Mouse (Mus musculus): ENCODE measurements at regions not wholly inside any gene's neighbourhood (a gene's known extent, or its start where the extent isn't known, plus 50 kb on each side); places are given as distances from the start of the nearest gene placed in this dataset.

- Histone ChIP-seq H3K9ac (replicated peaks; ENCODE audit: low read length, poor library complexity, severe bottlenecking) (no peak overlapping the region), H3K4me2 (ENCODE audit: low read depth, low read length, poor library complexity, severe bottlenecking) (no peak overlapping the region), H3K4me3 (ENCODE audit: low read depth, low read length) (no peak overlapping the region), H3K27me3 (ENCODE audit: insufficient read depth, low read length) (no peaks in the 10 kb centered on the region), H3K9me3 (ENCODE audit: low read length) (no peaks in the 10 kb centered on the region), H3K36me3 (ENCODE audit: insufficient read depth, low read length) (no peaks in the 10 kb centered on the region), H3K27ac (ENCODE audit: low read depth, low read length) (no peak overlapping the region), H3K4me1 (ENCODE audit: insufficient read depth, low read length) (no peaks in the 10 kb centered on the region)
- WGBS, result 90% methylated on average over 3 of the region's 3 CpGs
- ATAC-seq (ENCODE audit: low FRiP score) (no peak), DNase-seq (ENCODE audit: low spot score) (no peak)
- TF ChIP-seq CTCF (IDR thresholded peaks at IDR 0.05), result no peak
Observed at GRCm38 (mm10) chr6:140187733-140188132, 146.5 kb upstream of the Plcz1 start.

GRCm38 (mm10) chr6:140187106-140187505, 145.8 kb upstream of the Plcz1 start:
- H3K4me2 ChIP-seq (ENCODE audit: low read depth, low read length, poor library complexity, severe bottlenecking), result no peak overlapping the region
- no peak for ATAC-seq (ENCODE audit: low FRiP score)
- 76% methylated on average over 6 of the region's 6 CpGs for WGBS

GRCm38 (mm10) chr6:140179999-140180398, 138.7 kb upstream of the Plcz1 start:
- no peak overlapping the region for H3K4me2 ChIP-seq (ENCODE audit: low read depth, low read length, poor library complexity, severe bottlenecking)
- DNase-seq (ENCODE audit: low spot score), result no peak

More at GRCm38 (mm10) chr6:140187106-140187505, 145.8 kb upstream of the Plcz1 start:
- no peak for TF ChIP-seq CTCF (IDR thresholded peaks at IDR 0.05)
- Histone ChIP-seq H3K36me3 (ENCODE audit: insufficient read depth, low read length) (no peaks in the 10 kb centered on the region), H3K9me3 (ENCODE audit: low read length) (no peaks in the 10 kb centered on the region), H3K27ac (ENCODE audit: low read depth, low read length) (no peak overlapping the region), H3K27me3 (ENCODE audit: insufficient read depth, low read length) (no peaks in the 10 kb centered on the region), H3K4me3 (ENCODE audit: low read depth, low read length) (no peak overlapping the region), H3K9ac (replicated peaks; ENCODE audit: low read length, poor library complexity, severe bottlenecking) (no peak overlapping the region), H3K4me1 (ENCODE audit: insufficient read depth, low read length) (no peaks in the 10 kb centered on the region)
- DNase-seq (ENCODE audit: low spot score), result no peak

GRCm38 (mm10) chr6:140178425-140179193, 137.4 kb upstream of the Plcz1 start:
- ATAC-seq (ENCODE audit: low FRiP score) (no peak), DNase-seq (ENCODE audit: low spot score) (no peak)
- no peak overlapping the region for H3K9ac ChIP-seq (replicated peaks; ENCODE audit: low read length, poor library complexity, severe bottlenecking)
- H3K9me3 ChIP-seq (ENCODE audit: low read length), result no peaks in the 10 kb centered on the region
- no peaks in the 10 kb centered on the region for H3K27me3 ChIP-seq (ENCODE audit: insufficient read depth, low read length)
- no peaks in the 10 kb centered on the region for H3K4me1 ChIP-seq (ENCODE audit: insufficient read depth, low read length)
- H3K27ac ChIP-seq (ENCODE audit: low read depth, low read length), result no peak overlapping the region
- 91% methylated on average over 12 of the region's 12 CpGs for WGBS
- no peaks in the 10 kb centered on the region for H3K36me3 ChIP-seq (ENCODE audit: insufficient read depth, low read length)
- no peak overlapping the region for H3K4me2 ChIP-seq (ENCODE audit: low read depth, low read length, poor library complexity, severe bottlenecking)
- no peak overlapping the region for H3K4me3 ChIP-seq (ENCODE audit: low read depth, low read length)
- TF ChIP-seq CTCF (IDR thresholded peaks at IDR 0.05), result no peak

More at GRCm38 (mm10) chr6:140179999-140180398, 138.7 kb upstream of the Plcz1 start:
- H3K9me3 ChIP-seq (ENCODE audit: low read length), result no peaks in the 10 kb centered on the region
- no peaks in the 10 kb centered on the region for H3K27me3 ChIP-seq (ENCODE audit: insufficient read depth, low read length)
- no peak overlapping the region for H3K9ac ChIP-seq (replicated peaks; ENCODE audit: low read length, poor library complexity, severe bottlenecking)
- TF ChIP-seq CTCF (IDR thresholded peaks at IDR 0.05), result no peak
- no peak overlapping the region for H3K27ac ChIP-seq (ENCODE audit: low read depth, low read length)
- no peaks in the 10 kb centered on the region for H3K4me1 ChIP-seq (ENCODE audit: insufficient read depth, low read length)
- WGBS, result 92% methylated on average over 4 of the region's 4 CpGs
- ATAC-seq (ENCODE audit: low FRiP score), result no peak
- no peaks in the 10 kb centered on the region for H3K36me3 ChIP-seq (ENCODE audit: insufficient read depth, low read length)
- no peak overlapping the region for H3K4me3 ChIP-seq (ENCODE audit: low read depth, low read length)

- H3K36me3 ChIP-seq (ENCODE audit: insufficient read depth, low read length), result no peaks in the 10 kb centered on the region
- H3K4me1 ChIP-seq (ENCODE audit: insufficient read depth, low read length), result no peaks in the 10 kb centered on the region
- no peaks in the 10 kb centered on the region for H3K9me3 ChIP-seq (ENCODE audit: low read length)
- TF ChIP-seq CTCF (IDR thresholded peaks at IDR 0.05), result no peak
- H3K27me3 ChIP-seq (ENCODE audit: insufficient read depth, low read length), result no peaks in the 10 kb centered on the region
- DNase-seq (ENCODE audit: low spot score) (no peak), ATAC-seq (ENCODE audit: low FRiP score) (no peak)
- H3K9ac ChIP-seq (replicated peaks; ENCODE audit: low read length, poor library complexity, severe bottlenecking), result no peak overlapping the region
- no peak overlapping the region for H3K4me3 ChIP-seq (ENCODE audit: low read depth, low read length)
- no peak overlapping the region for H3K4me2 ChIP-seq (ENCODE audit: low read depth, low read length, poor library complexity, severe bottlenecking)
- H3K27ac ChIP-seq (ENCODE audit: low read depth, low read length), result no peak overlapping the region
- 84% methylated on average over 9 of the region's 9 CpGs for WGBS
Observed at GRCm38 (mm10) chr6:140172716-140173115, 131.5 kb upstream of the Plcz1 start.

- H3K36me3 ChIP-seq (ENCODE audit: insufficient read depth, low read length), result no peaks in the 10 kb centered on the region
- no peak overlapping the region for H3K27ac ChIP-seq (ENCODE audit: low read depth, low read length)
- WGBS, result 98% methylated on average over 3 of the region's 3 CpGs
- TF ChIP-seq CTCF (IDR thresholded peaks at IDR 0.05), result no peak
- ATAC-seq (ENCODE audit: low FRiP score) (no peak), DNase-seq (ENCODE audit: low spot score) (no peak)
- no peaks in the 10 kb centered on the region for H3K27me3 ChIP-seq (ENCODE audit: insufficient read depth, low read length)
- no peaks in the 10 kb centered on the region for H3K4me1 ChIP-seq (ENCODE audit: insufficient read depth, low read length)
- no peak overlapping the region for H3K4me3 ChIP-seq (ENCODE audit: low read depth, low read length)
- no peak overlapping the region for H3K9ac ChIP-seq (replicated peaks; ENCODE audit: low read length, poor library complexity, severe bottlenecking)
- H3K9me3 ChIP-seq (ENCODE audit: low read length), result no peaks in the 10 kb centered on the region
- no peak overlapping the region for H3K4me2 ChIP-seq (ENCODE audit: low read depth, low read length, poor library complexity, severe bottlenecking)
Observed at GRCm38 (mm10) chr6:140169836-140170235, 128.6 kb upstream of the Plcz1 start.

All from midbrain, postnatal 0 days (tissue).